Mouse (Mus musculus): Measurements from ENCODE around the gene Myf5. TPM values are rescaled to one million over a fixed set of nuclear protein-coding genes. Genes with fewer than 3 reads are reported as not detected.

Gene Myf5
- 9.0 and 12.2 TPM in 2 replicates for polyA plus RNA-seq (2012; rRNA removed)
- 16.8 and 24.4 TPM in 2 replicates for polyA plus RNA-seq (2014; fragmentation: Nextera tagmentation; extraction: Ambion mirVana)

- peak; percentile 24 for DNase-seq (ENCODE audit: low spot score)
Measured at GRCm38 (mm10) chr10:107485870-107486269, at the start of gene Myf5. TSS of gene Myf5 (minus strand) at chr10:107486134.

GRCm38 (mm10) chr10:107528758-107529157, 42.8 kb upstream of the Myf5 start:
- no peaks in the 10 kb centered on the region for H3K27me3 ChIP-seq (ENCODE audit: control insufficient read depth, insufficient read depth, low read length)
- DNase-seq (ENCODE audit: low spot score) (no peak), ATAC-seq (ENCODE audit: low FRiP score, low read depth) (no peak)
- no peak overlapping the region for H3K4me3 ChIP-seq (replicated peaks; ENCODE audit: low read length)
- H3K36me3 ChIP-seq (ENCODE audit: control insufficient read depth, insufficient read depth, low read length): no peaks in the 10 kb centered on the region
- H3K9me3 ChIP-seq (ENCODE audit: control insufficient read depth, low read length): no peaks in the 10 kb centered on the region
- H3K9ac ChIP-seq (ENCODE audit: low read depth, low read length, severe bottlenecking): no peak overlapping the region
- no peak overlapping the region for H3K27ac ChIP-seq (replicated peaks; ENCODE audit: low read depth, low read length)
- 81% methylated on average over 1 of the region's 1 CpGs for WGBS
- H3K4me1 ChIP-seq (ENCODE audit: control insufficient read depth, insufficient read depth, low read length): no peaks in the 10 kb centered on the region
- H3K4me2 ChIP-seq (replicated peaks; ENCODE audit: low read depth, low read length, severe bottlenecking): no peak overlapping the region
- TF ChIP-seq POLR2A (IDR thresholded peaks at IDR 0.05; ENCODE audit: borderline replicate concordance, extremely low read depth, insufficient read depth, insufficient read length): no peak

More at GRCm38 (mm10) chr10:107485870-107486269, at the start of gene Myf5:
- peak; percentile 64 for ATAC-seq (ENCODE audit: low FRiP score, low read depth)
- Histone ChIP-seq H3K9me3 (ENCODE audit: control insufficient read depth, low read length) (no peaks in the 10 kb centered on the region), H3K4me1 (ENCODE audit: control insufficient read depth, insufficient read depth, low read length) (no peaks in the 10 kb centered on the region), H3K27me3 (ENCODE audit: control insufficient read depth, insufficient read depth, low read length) (no peaks in the 10 kb centered on the region; the same call in 1 of the 2 replicates), H3K4me3 (replicated peaks; ENCODE audit: low read length) (peak within 1 kb of the TSS; percentile 4), H3K36me3 (ENCODE audit: control insufficient read depth, insufficient read depth, low read length) (no peaks in the 10 kb centered on the region), H3K4me2 (replicated peaks; ENCODE audit: low read depth, low read length, severe bottlenecking) (no peak within 1 kb of the TSS), H3K9ac (ENCODE audit: low read depth, low read length, severe bottlenecking) (peak within 1 kb of the TSS; percentile 29; the same call in 1 of the 2 replicates), H3K27ac (replicated peaks; ENCODE audit: low read depth, low read length) (no peak within 1 kb of the TSS)
- TF ChIP-seq POLR2A (IDR thresholded peaks at IDR 0.05; ENCODE audit: borderline replicate concordance, extremely low read depth, insufficient read depth, insufficient read length): no peak
- 35% methylated on average over 8 of the region's 8 CpGs for WGBS

- H3K4me2 ChIP-seq (replicated peaks; ENCODE audit: low read depth, low read length, severe bottlenecking): no peak overlapping the region
- no peaks in the 10 kb centered on the region for H3K9me3 ChIP-seq (ENCODE audit: control insufficient read depth, low read length)
- ATAC-seq (ENCODE audit: low FRiP score, low read depth): no peak
- no peak for TF ChIP-seq POLR2A (IDR thresholded peaks at IDR 0.05; ENCODE audit: borderline replicate concordance, extremely low read depth, insufficient read depth, insufficient read length)
- H3K36me3 ChIP-seq (ENCODE audit: control insufficient read depth, insufficient read depth, low read length): no peaks in the 10 kb centered on the region
- no peak overlapping the region for H3K4me3 ChIP-seq (replicated peaks; ENCODE audit: low read length)
- DNase-seq (ENCODE audit: low spot score): no peak
- no peaks in the 10 kb centered on the region for H3K4me1 ChIP-seq (ENCODE audit: control insufficient read depth, insufficient read depth, low read length)
- 75% methylated on average over 5 of the region's 5 CpGs for WGBS
- no peaks in the 10 kb centered on the region for H3K27me3 ChIP-seq (ENCODE audit: control insufficient read depth, insufficient read depth, low read length)
- no peak overlapping the region for H3K27ac ChIP-seq (replicated peaks; ENCODE audit: low read depth, low read length)
- no peak overlapping the region for H3K9ac ChIP-seq (ENCODE audit: low read depth, low read length, severe bottlenecking)
Measured at GRCm38 (mm10) chr10:107519216-107519615, 33.3 kb upstream of the Myf5 start.

- Histone ChIP-seq H3K27me3 (ENCODE audit: control insufficient read depth, insufficient read depth, low read length) (no peaks in the 10 kb centered on the region), H3K36me3 (ENCODE audit: control insufficient read depth, insufficient read depth, low read length) (no peaks in the 10 kb centered on the region), H3K4me1 (ENCODE audit: control insufficient read depth, insufficient read depth, low read length) (no peaks in the 10 kb centered on the region), H3K9ac (ENCODE audit: low read depth, low read length, severe bottlenecking) (no peak overlapping the region), H3K9me3 (ENCODE audit: control insufficient read depth, low read length) (no peaks in the 10 kb centered on the region), H3K27ac (replicated peaks; ENCODE audit: low read depth, low read length) (no peak overlapping the region), H3K4me3 (replicated peaks; ENCODE audit: low read length) (no peak overlapping the region), H3K4me2 (replicated peaks; ENCODE audit: low read depth, low read length, severe bottlenecking) (no peak overlapping the region)
- 67% methylated on average over 7 of the region's 7 CpGs for WGBS
- DNase-seq (ENCODE audit: low spot score): peak; percentile 16
- ATAC-seq (ENCODE audit: low FRiP score, low read depth): peak; percentile 60; the same call in 1 of the 2 replicates
- no peak for TF ChIP-seq POLR2A (IDR thresholded peaks at IDR 0.05; ENCODE audit: borderline replicate concordance, extremely low read depth, insufficient read depth, insufficient read length)
Measured at GRCm38 (mm10) chr10:107516641-107517040, 30.7 kb upstream of the Myf5 start.

- Histone ChIP-seq H3K9ac (ENCODE audit: low read depth, low read length, severe bottlenecking) (no peak overlapping the region), H3K27ac (replicated peaks; ENCODE audit: low read depth, low read length) (no peak overlapping the region), H3K4me3 (replicated peaks; ENCODE audit: low read length) (no peak overlapping the region), H3K4me2 (replicated peaks; ENCODE audit: low read depth, low read length, severe bottlenecking) (no peak overlapping the region), H3K4me1 (ENCODE audit: control insufficient read depth, insufficient read depth, low read length) (no peaks in the 10 kb centered on the region), H3K27me3 (ENCODE audit: control insufficient read depth, insufficient read depth, low read length) (no peaks in the 10 kb centered on the region), H3K9me3 (ENCODE audit: control insufficient read depth, low read length) (no peaks in the 10 kb centered on the region), H3K36me3 (ENCODE audit: control insufficient read depth, insufficient read depth, low read length) (no peaks in the 10 kb centered on the region)
- ATAC-seq (ENCODE audit: low FRiP score, low read depth) (no peak), DNase-seq (ENCODE audit: low spot score) (peak; percentile 39)
- TF ChIP-seq POLR2A (IDR thresholded peaks at IDR 0.05; ENCODE audit: borderline replicate concordance, extremely low read depth, insufficient read depth, insufficient read length): no peak
- 24% methylated on average over 7 of the region's 7 CpGs for WGBS
Measured at GRCm38 (mm10) chr10:107514735-107515134, 28.8 kb upstream of the Myf5 start.
